Mouse (Mus musculus) ES-Bruce4 (cell line): ENCODE data around the gene Car11.

Source experiments
- CTCF ChIP-seq: IDR thresholded peaks from one replicate; pipeline ENCODE4 v1.8.1; 2011; ENCODE audit warnings: low read depth, low read length
- EP300 ChIP-seq: IDR thresholded peaks from 2 replicates; pipeline ENCODE4 v1.6.1; 2011; ENCODE audit warnings: low read depth, low read length; ENCODE audit not compliant: insufficient read depth

DNA sequence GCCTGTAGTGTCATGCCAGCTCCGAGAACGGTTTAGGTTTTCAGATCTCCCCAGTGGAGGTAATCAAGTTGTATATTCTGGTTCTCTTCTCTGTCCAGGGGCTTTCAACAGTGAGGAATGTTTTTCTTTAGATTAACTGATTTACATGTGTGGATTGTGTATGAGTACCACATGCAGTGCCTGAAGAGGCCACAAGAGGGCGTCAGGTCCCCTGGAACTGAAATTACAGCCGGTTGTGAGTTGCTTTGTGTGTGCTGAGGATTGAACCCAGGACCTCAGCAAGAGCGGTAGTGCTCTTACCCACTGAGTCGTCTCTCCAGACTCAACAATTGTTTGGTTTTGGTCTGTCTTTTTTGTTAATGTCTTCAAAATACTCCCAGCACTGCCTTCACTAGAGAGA, 46.9 kb downstream of the Car11 start:
- TF ChIP-seq CTCF (peak; percentile 73), EP300 (no peak)
